Comparison of ENCODE assay signal across 14 mouse cellular contexts in the genomic region with DNA sequence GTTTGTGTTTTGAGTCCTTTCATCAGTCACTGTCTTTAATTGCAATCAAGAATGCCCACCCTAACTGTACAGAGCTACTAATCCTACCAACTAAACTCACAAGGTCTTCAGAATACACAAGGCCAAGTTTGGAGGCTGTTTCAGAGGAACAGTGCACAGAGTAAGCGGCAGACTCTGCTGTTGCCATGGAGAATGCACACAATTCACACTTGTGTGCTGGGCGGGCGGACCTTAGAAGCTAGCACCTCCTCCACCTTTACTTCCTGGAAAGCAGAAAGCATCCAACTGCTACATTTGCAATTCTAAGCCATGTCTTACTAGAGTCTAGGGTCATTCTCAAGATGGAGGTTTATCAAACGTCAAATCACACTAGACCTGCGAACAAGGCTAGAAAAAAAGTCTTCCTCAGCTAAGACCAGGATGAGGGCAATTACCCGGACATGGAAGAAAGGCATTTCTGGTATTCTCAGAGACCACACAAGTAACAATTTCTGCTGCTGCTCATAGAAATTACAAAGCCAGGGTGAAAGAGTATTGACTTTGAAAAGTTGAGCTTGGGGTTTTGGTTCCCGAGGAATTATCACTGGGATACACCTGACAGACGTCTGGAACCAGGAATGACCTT.
"Had no signal": no experiment of that assay in that cellular context is flagged by ENCODE, and none has a peak within 500 bp of the region (broad histone marks: within the 10 kb centered on the region; RNA-seq: fewer than 3 reads in every experiment).

No protein-coding gene starts in this region.

- ATAC-seq: intestine, postnatal 0 days; liver, embryonic 12.5 days; midbrain, embryonic 13.5 days had no signal

- H3K9me3 ChIP-seq: limb, embryonic 15.5 days; liver, embryonic 12.5 days; midbrain, embryonic 13.5 days; neural tube, embryonic 15.5 days had no signal

- H3K4me1 ChIP-seq: limb, embryonic 15.5 days; liver, embryonic 12.5 days; midbrain, embryonic 13.5 days; neural tube, embryonic 15.5 days had no signal

- H3K9ac ChIP-seq: limb, embryonic 15.5 days; liver, embryonic 12.5 days; midbrain, embryonic 13.5 days; neural tube, embryonic 15.5 days had no signal

- H3K36me3 ChIP-seq: limb, embryonic 15.5 days; liver, embryonic 12.5 days; midbrain, embryonic 13.5 days; neural tube, embryonic 15.5 days had no signal

- H3K4me2 ChIP-seq: limb, embryonic 15.5 days; liver, embryonic 12.5 days; midbrain, embryonic 13.5 days; neural tube, embryonic 15.5 days had no signal

- DNase-seq: kidney, adult 8-10 months; kidney, postnatal 4 days; lung, postnatal 14 days; right cerebral cortex, postnatal 14 days; thymus, postnatal 4 days had no signal

- H3K4me3 ChIP-seq: layer of hippocampus, adult 2 months; left cerebral cortex, adult 2 months; limb, embryonic 15.5 days; liver, embryonic 12.5 days; midbrain, embryonic 13.5 days; myocyte; neural tube, embryonic 15.5 days had no signal

- H3K27ac ChIP-seq: kidney, postnatal 0 days; layer of hippocampus, adult 2 months; left cerebral cortex, adult 2 months; limb, embryonic 15.5 days; liver, embryonic 12.5 days; midbrain, embryonic 13.5 days; neural tube, embryonic 15.5 days had no signal

- H3K27me3 ChIP-seq: limb, embryonic 15.5 days; liver, embryonic 12.5 days; midbrain, embryonic 13.5 days; neural tube, embryonic 15.5 days had no signal
